13 mouse cellular contexts compared by ENCODE assay signal in genomic region chr13:53001511-53001935, GRCm38 (mm10). TPM values are rescaled to one million over a fixed set of nuclear protein-coding genes. Genes with fewer than 3 reads are reported as not detected.
DNase-seq lines count a peak whose midpoint lies in the region; ATAC-seq and TF ChIP-seq lines count a peak whose summit lies in the region.
"Had no signal": no experiment of that assay in that cellular context is flagged by ENCODE, and none has a peak within 500 bp of the region (broad histone marks: within the 10 kb centered on the region; RNA-seq: fewer than 3 reads in every experiment).

No protein-coding gene starts in this region.

- no peak overlapping the region for H3K4me3 ChIP-seq in heart, embryonic 10.5 days
- no peak overlapping the region for H3K4me3 ChIP-seq in left cerebral cortex, adult 2 months
- H3K4me3 ChIP-seq in forebrain, embryonic 12.5 days (replicated peaks): no peak overlapping the region

- no peaks in the 10 kb centered on the region for H3K27me3 ChIP-seq in heart, embryonic 10.5 days (ENCODE audit: insufficient read depth, poor library complexity, severe bottlenecking)
- no peaks in the 10 kb centered on the region for H3K27me3 ChIP-seq in forebrain, embryonic 12.5 days

- intact Hi-C loops in left cerebral cortex, adult 2 months (cut with DNase I): no loop called here

- H3K27ac ChIP-seq in heart, embryonic 10.5 days: no peak overlapping the region
- no peak overlapping the region for H3K27ac ChIP-seq in left cerebral cortex, adult 2 months
- no peak overlapping the region for H3K27ac ChIP-seq in forebrain, embryonic 12.5 days
- H3K27ac ChIP-seq: liver, embryonic 14.5 days had no signal

- no peak overlapping the region for H3K9ac ChIP-seq in forebrain, embryonic 12.5 days
- H3K9ac ChIP-seq: liver, embryonic 14.5 days had no signal

- TF ChIP-seq CTCF in left cerebral cortex, adult 2 months (IDR thresholded peaks at IDR 0.05): no peak

- H3K4me1 ChIP-seq in heart, embryonic 10.5 days: peaks cover 7% of the 10 kb centered on the region
- no peaks in the 10 kb centered on the region for H3K4me1 ChIP-seq in forebrain, embryonic 12.5 days

- H3K36me3 ChIP-seq in heart, embryonic 10.5 days: no peaks in the 10 kb centered on the region
- no peaks in the 10 kb centered on the region for H3K36me3 ChIP-seq in forebrain, embryonic 12.5 days (replicated peaks)

- peak; percentile 64 to 66 for DNase-seq in heart, adult 18-20 months
- no peak for DNase-seq in heart, embryonic 10.5 days (ENCODE audit: low spot score)
- peak; percentile 83 for DNase-seq in 416B (ENCODE audit: low read depth)
- peak; percentile 23 for DNase-seq in brain, adult 2 months (ENCODE audit: low read depth, low spot score)
- peak; percentile 84 for DNase-seq in lung, postnatal 36 days
- no peak for DNase-seq in thymus, postnatal 4 days
- DNase-seq in left cerebral cortex, adult 2 months (ENCODE audit: extremely low spot score in 1 of 2, low spot score in 2 of 2): no peak
- DNase-seq: cerebellum, adult 8-10 months; gastrocnemius, postnatal 10 days had no signal

- no peaks in the 10 kb centered on the region for H3K9me3 ChIP-seq in heart, embryonic 10.5 days
- H3K9me3 ChIP-seq in forebrain, embryonic 12.5 days: no peaks in the 10 kb centered on the region

- WGBS in heart, embryonic 10.5 days: 88% methylated on average over 2 of the region's 2 CpGs
- 88% methylated on average over 2 of the region's 2 CpGs for WGBS in forebrain, embryonic 12.5 days

- no peak overlapping the region for H3K4me2 ChIP-seq in forebrain, embryonic 12.5 days

- no peak for ATAC-seq in forebrain, embryonic 12.5 days (ENCODE audit: low FRiP score)
- ATAC-seq: CD4-positive, CD25-positive, alpha-beta regulatory T cell, adult 4 months; hindbrain, embryonic 16.5 days had no signal

RNA-seq across cellular contexts. Expression of gene Nfil3, which starts 20.6 kb away (rescaled TPM):
- total RNA-seq in heart, adult 18-20 months (2021): 10 to 100 TPM; 33.9 to 36.7 TPM
- polyA plus RNA-seq in heart, embryonic 10.5 days (2016; fragmentation: Nextera tagmentation; extraction: Ambion mirVana): 32.7 and 43.1 TPM in 2 replicates
- total RNA-seq in left cerebral cortex, adult 2 months (2021): 10 to 100 TPM; 17.7 to 28.2 TPM
- 27.3 and 28.8 TPM in 2 replicates for polyA plus RNA-seq in forebrain, embryonic 12.5 days (2016; fragmentation: Nextera tagmentation; extraction: Ambion mirVana)

Comparison
In these comparisons a context has a peak if more than half of its experiments do, and no peak if none do; other contexts are left out.
1. DNase-seq: peak in heart, adult 18-20 months (2 of 2), 416B (single experiment), brain, adult 2 months (single experiment) and lung, postnatal 36 days (single experiment); none in heart, embryonic 10.5 days (single experiment), thymus, postnatal 4 days (single experiment) and left cerebral cortex, adult 2 months (0 of 2).